Mouse (Mus musculus): ENCODE measurements around the gene Meltf. TPM values are rescaled to one million over a fixed set of nuclear protein-coding genes. Genes with fewer than 3 reads are reported as not detected.

Gene Meltf
- 0.15 TPM in 1 of 2 replicates, not detected in the other for polyA plus RNA-seq (2014; fragmentation: Nextera tagmentation; extraction: Ambion mirVana)

DNA sequence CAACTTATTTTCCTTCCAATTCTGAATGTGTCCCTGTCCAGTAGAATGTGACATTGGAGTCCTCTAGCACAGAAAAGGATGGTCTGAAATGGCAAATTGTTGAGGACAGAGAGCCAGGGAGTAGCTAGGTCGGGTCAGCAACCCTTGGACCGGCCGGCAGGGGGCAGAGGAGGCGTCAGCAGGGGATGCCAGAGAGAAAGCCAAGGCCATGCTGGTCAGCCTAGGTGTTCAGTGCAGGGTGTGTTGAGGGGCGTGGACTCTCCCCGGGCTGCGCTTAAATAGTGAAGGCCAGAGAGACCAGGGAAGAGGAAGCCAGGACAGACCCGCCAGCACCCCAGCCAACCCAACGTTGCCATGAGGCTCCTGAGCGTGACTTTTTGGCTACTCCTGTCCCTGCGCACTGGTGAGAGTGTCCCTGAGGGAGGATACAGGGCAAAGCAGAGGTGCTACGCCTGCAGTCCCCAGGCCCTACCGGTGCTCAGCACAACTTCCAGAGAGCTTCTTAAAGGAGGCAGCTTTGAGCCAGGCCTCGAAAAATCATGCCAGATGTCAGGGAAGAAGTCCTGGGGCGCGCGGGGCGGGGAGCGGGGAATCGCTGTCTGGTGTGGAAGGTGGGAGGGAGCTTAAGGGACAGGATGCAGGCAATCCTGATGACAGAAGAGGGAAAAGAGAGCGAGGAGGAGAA lies at the start of gene Meltf:
Gene Meltf, plus strand, starts transcription at position 238 of the 685 bp plus-strand sequence.
- Histone ChIP-seq H3K9ac (ENCODE audit: low read length) (no peak within 1 kb of the TSS), H3K4me2 (ENCODE audit: low read depth) (no peak within 1 kb of the TSS; the same call in 1 of the 2 replicates), H3K36me3 (ENCODE audit: control insufficient read depth, insufficient read depth, low read length) (peaks cover 2% of the 10 kb centered on the region; the same call in 1 of the 2 replicates), H3K27me3 (ENCODE audit: control insufficient read depth, insufficient read depth, low read length) (no peaks in the 10 kb centered on the region), H3K4me3 (ENCODE audit: low read depth, low read length) (no peak within 1 kb of the TSS), H3K27ac (ENCODE audit: low read depth, low read length) (no peak within 1 kb of the TSS), H3K4me1 (ENCODE audit: control insufficient read depth, insufficient read depth, low read length) (peaks cover 8% of the 10 kb centered on the region), H3K9me3 (ENCODE audit: control insufficient read depth, low read length) (no peaks in the 10 kb centered on the region)
- WGBS: 30% methylated on average over 21 of the region's 21 CpGs
- ATAC-seq (ENCODE audit: insufficient read depth, low FRiP score, low TSS enrichment): no peak; the same call in 1 of the 2 replicates
- DNase-seq (ENCODE audit: low spot score): peak; percentile 78

DNA sequence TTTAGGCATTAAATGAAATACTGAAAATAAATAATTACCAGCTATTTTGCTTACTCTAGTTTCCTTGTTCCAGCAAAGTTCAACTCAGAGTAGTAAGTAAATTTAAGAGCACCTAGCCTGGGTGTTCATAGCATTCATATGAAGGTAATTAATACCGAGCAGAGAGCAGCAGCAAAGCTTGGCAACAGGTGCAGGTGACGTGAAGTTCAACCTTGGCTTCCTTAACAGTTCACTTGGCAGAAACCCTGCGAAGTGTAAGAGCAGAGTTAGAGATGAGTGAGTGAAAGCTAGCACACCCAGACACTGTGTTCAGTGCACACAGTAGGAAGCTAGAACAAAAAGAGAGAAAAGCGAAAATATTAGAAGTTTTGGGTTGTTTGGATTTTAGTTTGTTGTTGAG lies 47.9 kb upstream of the Meltf start:
- no peak for DNase-seq (ENCODE audit: low spot score)
- Histone ChIP-seq H3K27ac (ENCODE audit: low read depth, low read length) (no peak overlapping the region), H3K4me1 (ENCODE audit: control insufficient read depth, insufficient read depth, low read length) (no peaks in the 10 kb centered on the region), H3K4me3 (ENCODE audit: low read depth, low read length) (no peak overlapping the region), H3K9ac (ENCODE audit: low read length) (no peak overlapping the region), H3K4me2 (ENCODE audit: low read depth) (no peak overlapping the region), H3K27me3 (ENCODE audit: control insufficient read depth, insufficient read depth, low read length) (no peaks in the 10 kb centered on the region), H3K9me3 (ENCODE audit: control insufficient read depth, low read length) (no peaks in the 10 kb centered on the region), H3K36me3 (ENCODE audit: control insufficient read depth, insufficient read depth, low read length) (no peaks in the 10 kb centered on the region)
- no peak for ATAC-seq (ENCODE audit: insufficient read depth, low FRiP score, low TSS enrichment)
- WGBS: 90% methylated on average over 4 of the region's 4 CpGs

DNA sequence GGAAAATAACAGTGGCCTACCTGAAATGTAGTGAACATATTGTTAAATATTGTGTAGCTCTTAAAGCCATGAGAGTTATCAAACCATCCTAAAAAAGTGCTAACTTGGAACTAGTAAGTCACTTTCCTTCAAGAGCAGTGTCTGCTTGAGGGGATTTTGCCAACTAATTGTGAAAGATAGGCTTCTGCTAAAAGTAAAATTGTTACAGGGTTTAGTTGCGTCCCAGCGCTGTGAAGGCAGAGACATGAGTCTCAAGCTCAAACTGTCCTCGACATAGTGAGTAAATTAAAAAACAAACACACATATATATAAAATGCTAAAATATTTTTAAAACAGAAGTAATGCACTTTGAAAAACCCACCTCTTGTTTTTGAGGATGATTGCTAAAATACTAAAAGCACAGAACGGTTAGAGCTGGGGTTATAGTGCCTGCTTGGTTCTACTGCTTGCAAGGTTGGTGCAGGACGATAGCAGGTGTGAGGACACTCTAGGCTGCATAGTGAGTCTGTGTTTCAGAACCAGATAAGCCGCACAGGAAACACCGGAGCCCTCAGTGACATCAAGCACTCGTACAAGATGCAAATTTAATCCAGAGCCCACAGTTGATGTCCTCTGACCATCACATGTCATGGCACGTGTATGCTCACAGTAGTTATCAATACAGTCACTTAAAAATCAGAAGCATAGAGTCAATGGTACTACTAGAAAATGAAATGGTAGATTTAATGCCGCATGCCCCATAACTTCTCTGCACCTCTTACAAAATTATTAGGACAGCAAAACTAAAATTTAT lies 45.8 kb upstream of the Meltf start:
- Histone ChIP-seq H3K4me1 (ENCODE audit: control insufficient read depth, insufficient read depth, low read length) (no peaks in the 10 kb centered on the region), H3K27ac (ENCODE audit: low read depth, low read length) (no peak overlapping the region), H3K4me3 (ENCODE audit: low read depth, low read length) (no peak overlapping the region), H3K27me3 (ENCODE audit: control insufficient read depth, insufficient read depth, low read length) (no peaks in the 10 kb centered on the region), H3K4me2 (ENCODE audit: low read depth) (no peak overlapping the region), H3K9ac (ENCODE audit: low read length) (no peak overlapping the region), H3K36me3 (ENCODE audit: control insufficient read depth, insufficient read depth, low read length) (no peaks in the 10 kb centered on the region), H3K9me3 (ENCODE audit: control insufficient read depth, low read length) (no peaks in the 10 kb centered on the region)
- no peak for DNase-seq (ENCODE audit: low spot score)
- WGBS: 94% methylated on average over 10 of the region's 10 CpGs
- no peak for ATAC-seq (ENCODE audit: insufficient read depth, low FRiP score, low TSS enrichment)

DNA sequence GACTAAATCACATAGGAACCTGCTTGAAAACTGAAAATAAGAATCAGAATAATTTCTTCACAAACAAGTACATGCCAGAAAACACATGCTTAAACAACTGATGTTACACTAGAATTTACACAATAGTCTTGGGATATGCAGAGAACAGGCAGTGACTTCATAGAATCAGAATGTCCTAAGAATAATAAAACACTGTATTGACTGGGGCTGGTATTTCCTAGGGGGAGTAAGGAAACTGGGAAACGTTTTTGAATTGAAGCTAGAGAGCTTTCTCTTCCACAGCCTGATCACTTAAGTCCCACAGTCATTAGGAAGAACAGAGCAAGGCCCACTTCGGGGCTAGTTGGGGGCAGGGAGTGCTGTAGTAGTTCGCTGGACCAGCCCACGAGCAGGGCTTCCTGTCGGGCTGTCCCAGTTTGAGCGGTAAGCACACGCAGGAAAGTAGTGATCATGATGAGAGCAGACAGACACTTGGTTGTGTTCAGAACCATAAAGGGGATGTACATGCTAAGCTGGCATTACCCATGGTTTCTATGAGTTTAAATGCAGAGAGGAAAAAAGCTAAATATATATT lies 44.5 kb upstream of the Meltf start:
- ATAC-seq (ENCODE audit: insufficient read depth, low FRiP score, low TSS enrichment) (no peak), DNase-seq (ENCODE audit: low spot score) (no peak)
- Histone ChIP-seq H3K27ac (ENCODE audit: low read depth, low read length) (no peak overlapping the region), H3K27me3 (ENCODE audit: control insufficient read depth, insufficient read depth, low read length) (no peaks in the 10 kb centered on the region), H3K4me3 (ENCODE audit: low read depth, low read length) (no peak overlapping the region), H3K4me2 (ENCODE audit: low read depth) (no peak overlapping the region), H3K36me3 (ENCODE audit: control insufficient read depth, insufficient read depth, low read length) (no peaks in the 10 kb centered on the region), H3K4me1 (ENCODE audit: control insufficient read depth, insufficient read depth, low read length) (no peaks in the 10 kb centered on the region), H3K9ac (ENCODE audit: low read length) (no peak overlapping the region), H3K9me3 (ENCODE audit: control insufficient read depth, low read length) (no peaks in the 10 kb centered on the region)
- WGBS: 75% methylated on average over 7 of the region's 7 CpGs

DNA sequence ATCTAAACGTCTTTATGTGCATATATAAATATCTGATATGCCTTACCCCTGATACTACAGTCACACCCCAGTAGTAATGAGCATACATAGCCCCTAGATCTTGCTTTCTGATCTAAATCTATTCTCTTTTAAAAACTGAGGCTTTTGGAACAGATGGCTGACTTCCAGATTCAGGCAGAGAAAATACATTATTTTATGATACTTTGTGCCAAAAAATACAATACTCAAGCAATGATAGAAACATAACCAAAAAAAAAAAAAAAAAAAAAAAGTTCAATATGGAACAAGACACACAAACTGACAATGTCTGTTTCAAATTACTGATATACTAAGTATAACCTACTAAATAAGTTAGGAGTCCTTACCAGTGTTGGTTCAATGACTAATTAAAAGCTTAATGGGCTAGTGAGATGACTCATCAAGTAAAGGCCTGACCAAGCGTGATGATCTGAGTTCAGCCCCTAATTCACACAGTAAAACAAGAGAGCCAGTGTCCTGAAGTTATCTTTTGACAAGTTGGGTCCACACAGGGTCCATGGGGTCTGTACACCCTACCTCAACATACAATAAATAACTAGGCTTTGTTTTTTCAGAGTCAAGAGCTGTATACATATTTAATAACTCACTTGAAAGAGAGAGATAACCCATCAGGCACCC lies 43.8 kb upstream of the Meltf start:
- Histone ChIP-seq H3K27me3 (ENCODE audit: control insufficient read depth, insufficient read depth, low read length) (no peaks in the 10 kb centered on the region), H3K4me2 (ENCODE audit: low read depth) (no peak overlapping the region), H3K27ac (ENCODE audit: low read depth, low read length) (no peak overlapping the region), H3K9ac (ENCODE audit: low read length) (no peak overlapping the region), H3K36me3 (ENCODE audit: control insufficient read depth, insufficient read depth, low read length) (no peaks in the 10 kb centered on the region), H3K9me3 (ENCODE audit: control insufficient read depth, low read length) (no peaks in the 10 kb centered on the region), H3K4me3 (ENCODE audit: low read depth, low read length) (no peak overlapping the region), H3K4me1 (ENCODE audit: control insufficient read depth, insufficient read depth, low read length) (no peaks in the 10 kb centered on the region)
- no peak for ATAC-seq (ENCODE audit: insufficient read depth, low FRiP score, low TSS enrichment)
- no peak for DNase-seq (ENCODE audit: low spot score)
- WGBS: 93% methylated on average over 2 of the region's 2 CpGs

DNA sequence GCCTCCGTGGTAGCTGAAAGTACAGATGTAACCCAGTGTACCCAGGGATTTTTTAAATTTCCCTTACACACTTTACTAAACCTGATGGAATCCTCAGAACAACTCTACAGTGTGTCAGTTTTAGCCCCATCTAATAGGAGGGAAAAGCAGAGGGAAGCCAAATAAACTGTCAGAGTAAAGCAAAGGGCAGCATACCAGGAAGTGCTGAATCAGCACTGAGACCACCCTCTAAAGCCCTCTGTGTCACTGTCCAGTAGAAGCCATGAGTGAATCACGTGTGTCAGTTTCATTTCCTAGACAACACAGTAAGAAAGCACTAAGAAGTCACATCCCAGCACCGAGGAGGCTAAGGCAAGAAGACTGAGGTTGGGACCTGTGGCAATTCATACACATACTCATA lies 41.2 kb upstream of the Meltf start:
- ATAC-seq (ENCODE audit: insufficient read depth, low FRiP score, low TSS enrichment) (no peak), DNase-seq (ENCODE audit: low spot score) (no peak)
- WGBS: 90% methylated on average over 3 of the region's 3 CpGs
- no peak overlapping the region for H3K9ac ChIP-seq (ENCODE audit: low read length)
- H3K4me2 ChIP-seq (ENCODE audit: low read depth): no peak overlapping the region
- no peaks in the 10 kb centered on the region for H3K9me3 ChIP-seq (ENCODE audit: control insufficient read depth, low read length)
- H3K36me3 ChIP-seq (ENCODE audit: control insufficient read depth, insufficient read depth, low read length): no peaks in the 10 kb centered on the region
- H3K27me3 ChIP-seq (ENCODE audit: control insufficient read depth, insufficient read depth, low read length): no peaks in the 10 kb centered on the region
- H3K4me3 ChIP-seq (ENCODE audit: low read depth, low read length): no peak overlapping the region
- no peak overlapping the region for H3K27ac ChIP-seq (ENCODE audit: low read depth, low read length)
- H3K4me1 ChIP-seq (ENCODE audit: control insufficient read depth, insufficient read depth, low read length): no peaks in the 10 kb centered on the region

DNA sequence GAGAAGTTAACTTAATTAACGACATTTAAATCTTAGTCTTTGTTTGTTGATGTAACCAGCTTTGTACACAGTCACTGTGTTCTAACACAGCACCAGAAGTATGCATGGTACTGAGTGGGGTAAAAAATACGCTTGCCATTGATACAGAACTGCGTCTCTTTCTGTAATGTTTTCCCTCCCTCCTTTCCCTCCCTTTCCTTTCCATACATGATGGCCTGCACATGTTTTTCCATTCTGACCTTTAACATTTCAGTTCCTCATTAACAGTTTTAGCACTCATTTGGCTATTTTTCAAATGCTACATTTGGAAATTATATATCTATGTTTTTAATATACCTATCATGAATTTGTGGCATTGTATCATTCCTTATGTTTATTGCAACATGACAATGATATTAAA lies 34.4 kb upstream of the Meltf start:
- no peaks in the 10 kb centered on the region for H3K36me3 ChIP-seq (ENCODE audit: control insufficient read depth, insufficient read depth, low read length)
- H3K9ac ChIP-seq (ENCODE audit: low read length): no peak overlapping the region
- no peaks in the 10 kb centered on the region for H3K9me3 ChIP-seq (ENCODE audit: control insufficient read depth, low read length)
- no peaks in the 10 kb centered on the region for H3K4me1 ChIP-seq (ENCODE audit: control insufficient read depth, insufficient read depth, low read length)
- ATAC-seq (ENCODE audit: insufficient read depth, low FRiP score, low TSS enrichment) (no peak), DNase-seq (ENCODE audit: low spot score) (no peak)
- no peak overlapping the region for H3K27ac ChIP-seq (ENCODE audit: low read depth, low read length)
- no peak overlapping the region for H3K4me2 ChIP-seq (ENCODE audit: low read depth)
- no peaks in the 10 kb centered on the region for H3K27me3 ChIP-seq (ENCODE audit: control insufficient read depth, insufficient read depth, low read length)
- H3K4me3 ChIP-seq (ENCODE audit: low read depth, low read length): no peak overlapping the region
- 86% methylated on average over 3 of the region's 3 CpGs for WGBS

DNA sequence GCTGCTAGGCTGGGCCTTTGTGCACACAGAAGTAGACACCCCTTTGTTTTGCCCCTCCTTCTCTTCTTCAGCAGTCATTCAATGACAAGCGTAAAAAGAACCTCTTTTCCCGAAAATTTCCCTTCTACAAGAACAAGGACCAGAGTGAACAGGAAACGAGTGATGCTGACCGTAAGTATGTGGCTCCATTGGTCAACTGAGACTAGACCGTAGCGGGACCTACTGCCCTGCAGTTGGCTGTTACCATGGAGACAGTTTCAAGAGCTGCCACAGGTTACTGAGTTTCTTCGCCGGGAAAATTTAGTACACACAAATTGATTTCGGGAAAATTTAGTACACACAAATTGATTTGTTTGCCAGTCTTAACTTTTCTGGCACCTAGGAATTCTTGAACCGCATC lies 31.8 kb upstream of the Meltf start:
- ATAC-seq (ENCODE audit: insufficient read depth, low FRiP score, low TSS enrichment) (no peak), DNase-seq (ENCODE audit: low spot score) (no peak)
- Histone ChIP-seq H3K4me1 (ENCODE audit: control insufficient read depth, insufficient read depth, low read length) (no peaks in the 10 kb centered on the region), H3K9me3 (ENCODE audit: control insufficient read depth, low read length) (no peaks in the 10 kb centered on the region), H3K9ac (ENCODE audit: low read length) (no peak overlapping the region), H3K27ac (ENCODE audit: low read depth, low read length) (no peak overlapping the region), H3K27me3 (ENCODE audit: control insufficient read depth, insufficient read depth, low read length) (no peaks in the 10 kb centered on the region), H3K4me3 (ENCODE audit: low read depth, low read length) (no peak overlapping the region), H3K36me3 (ENCODE audit: control insufficient read depth, insufficient read depth, low read length) (no peaks in the 10 kb centered on the region), H3K4me2 (ENCODE audit: low read depth) (no peak overlapping the region)
- WGBS: 68% methylated on average over 10 of the region's 10 CpGs

All from neural tube, embryonic 11.5 days (tissue).